Mouse (Mus musculus): ENCODE measurements around the gene Pim3.

GRCm38 (mm10) chr15:88855896-88856417 lies 6.0 kb upstream of the Pim3 start:
- TF ChIP-seq GATA1 (IDR thresholded peaks at IDR 0.05; ENCODE audit: borderline replicate concordance, low read length) (no peak), FLI1 (IDR thresholded peaks at IDR 0.05; ENCODE audit: low read length) (no peak)

Measured in megakaryocyte, embryonic 14.5 days (primary cell).